Mouse (Mus musculus) ovary, postnatal 10 days (tissue): ENCODE results near the gene Trmt13.
"Not testable (repeated sequence)": the region's sequence is repeated elsewhere in the genome, so short reads cannot be mapped to it uniquely, and the experiment has no call there.

Experiments used
- DNase-seq: peaks from one replicate; pipeline ENCODE4 v3.0.0; 2022; ENCODE audit warnings: low spot score

Trmt13 gene

DNA sequence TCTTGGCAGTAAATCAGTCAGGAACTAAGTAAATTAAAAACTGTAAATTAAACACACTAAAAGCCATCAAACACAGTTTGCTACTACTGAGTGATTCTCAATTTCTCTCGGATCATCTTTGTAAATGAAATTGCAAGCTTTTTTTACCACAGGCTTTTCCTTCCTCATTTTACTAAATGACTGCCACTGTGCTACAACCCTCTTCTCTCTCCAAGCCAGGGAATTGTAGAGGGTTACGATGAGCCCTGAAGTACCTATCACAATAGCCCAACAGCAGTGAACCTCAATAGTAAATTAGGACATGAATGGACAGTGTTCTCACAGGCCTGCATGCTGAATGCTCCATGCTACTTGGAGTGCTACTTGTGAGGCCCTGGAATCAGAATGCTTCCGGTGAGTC lies 19.7 kb upstream of the Trmt13 start:
- no peak for DNase-seq

DNA sequence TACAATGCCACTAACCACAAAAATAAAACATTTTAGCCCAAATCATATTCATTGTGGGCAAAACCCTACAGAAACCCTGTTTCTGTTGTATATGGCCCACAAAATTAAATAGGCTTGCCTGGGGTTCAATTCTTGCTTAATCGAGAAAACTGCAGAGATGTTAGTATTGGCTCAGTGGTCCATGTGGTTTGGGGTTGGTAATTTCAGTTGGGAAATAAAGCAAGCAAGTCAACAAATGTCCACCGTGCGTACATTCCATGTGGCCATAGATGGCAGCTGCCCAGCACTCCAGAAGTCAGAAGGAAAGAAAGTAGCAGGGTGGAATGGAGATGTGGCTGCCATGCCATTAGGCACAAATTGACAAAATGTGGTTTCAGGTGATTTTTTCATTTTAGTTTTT lies 18.6 kb upstream of the Trmt13 start:
- DNase-seq = no peak

DNA sequence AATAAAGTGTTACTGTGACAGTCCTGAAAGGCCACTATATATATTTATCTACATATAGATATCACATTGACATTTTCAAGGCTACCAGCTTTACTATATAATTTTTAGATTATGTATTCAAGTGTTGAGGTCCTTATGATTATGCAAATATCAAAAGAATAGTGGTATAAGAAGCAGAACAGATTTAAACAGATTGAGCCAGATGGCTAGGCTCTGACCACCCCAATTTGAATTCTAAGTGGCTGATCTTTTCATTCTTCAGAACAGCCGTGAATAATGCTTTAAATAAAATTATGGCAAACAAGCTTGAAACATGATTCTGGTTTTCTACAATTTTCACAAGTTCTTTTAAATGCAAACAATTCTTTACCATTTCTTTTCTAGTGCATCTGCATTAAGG lies 17.1 kb upstream of the Trmt13 start:
- DNase-seq = no peak

DNA sequence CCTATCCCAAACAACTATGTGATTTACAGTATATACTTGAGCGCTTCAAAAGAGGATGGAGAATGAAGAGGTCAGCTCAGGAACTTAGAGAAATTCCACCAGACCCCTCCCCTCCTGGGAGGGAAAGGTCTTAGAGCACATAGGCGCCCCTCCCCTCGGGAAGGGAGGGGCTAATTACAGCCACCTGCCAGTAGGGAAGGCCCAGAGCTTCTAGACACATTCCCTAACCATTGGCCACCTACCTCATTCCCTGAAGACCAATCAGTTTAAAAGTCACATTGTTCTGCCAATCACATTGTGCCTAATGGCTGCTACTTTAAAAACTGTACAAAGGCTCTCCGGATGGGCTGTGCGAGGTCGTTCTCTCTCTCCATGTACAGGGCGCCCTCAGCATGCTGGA lies 8.3 kb upstream of the Trmt13 start:
- DNase-seq = no peak

DNA sequence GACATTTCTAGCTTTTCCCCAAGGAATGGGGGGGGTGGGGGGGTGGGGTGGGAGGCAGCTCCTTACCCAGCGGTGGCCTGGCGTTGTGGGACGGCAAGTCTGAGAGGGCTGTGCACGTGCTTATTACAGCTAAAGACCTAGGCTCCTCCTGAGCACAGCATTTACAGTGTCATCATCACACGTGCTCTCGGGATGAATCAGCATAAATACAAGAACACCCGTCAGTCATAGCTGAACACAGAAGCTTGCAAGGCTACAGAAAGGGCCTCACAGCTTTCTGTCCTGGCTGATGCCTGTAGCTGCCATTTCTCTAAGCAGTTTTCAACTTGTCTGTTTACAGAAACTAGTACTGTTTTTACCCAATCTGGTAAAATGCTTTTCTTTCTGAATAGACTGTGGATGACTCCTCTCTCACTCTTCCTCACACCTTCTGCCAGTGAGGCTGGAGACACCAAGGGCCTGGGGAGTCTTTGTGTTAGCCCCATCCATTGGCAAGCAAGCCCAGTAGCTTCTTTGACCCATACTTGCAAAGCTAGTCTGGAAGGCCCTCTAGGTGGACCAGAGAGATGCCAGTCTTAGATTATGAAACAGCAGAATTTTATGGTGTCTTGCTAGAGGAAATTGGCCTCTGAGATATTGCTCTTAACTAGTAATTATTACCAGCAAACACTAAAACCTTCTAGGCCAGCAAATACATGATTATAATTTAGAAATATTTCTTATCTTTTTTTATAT lies 6.4 kb upstream of the Trmt13 start:
- DNase-seq = no peak

DNA sequence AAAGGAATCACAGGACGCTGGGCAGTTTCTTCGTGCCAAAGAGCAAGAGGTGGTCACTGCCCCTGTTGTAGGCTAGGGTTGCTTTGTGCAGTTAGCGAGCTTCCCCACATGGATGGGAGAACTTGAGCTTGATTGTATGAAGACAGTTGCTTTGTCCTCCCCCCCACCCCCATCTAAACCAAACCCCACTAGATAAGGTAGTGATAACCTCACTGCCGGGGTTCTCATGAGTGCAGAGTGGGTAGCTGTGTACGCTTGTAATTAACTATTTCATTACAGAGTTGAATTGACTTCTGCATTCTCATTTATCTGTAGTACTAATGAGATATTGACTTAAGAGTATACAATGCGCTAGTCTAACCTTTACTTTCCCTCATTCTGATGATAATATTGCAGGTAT lies 4.5 kb upstream of the Trmt13 start:
- DNase-seq = no peak

DNA sequence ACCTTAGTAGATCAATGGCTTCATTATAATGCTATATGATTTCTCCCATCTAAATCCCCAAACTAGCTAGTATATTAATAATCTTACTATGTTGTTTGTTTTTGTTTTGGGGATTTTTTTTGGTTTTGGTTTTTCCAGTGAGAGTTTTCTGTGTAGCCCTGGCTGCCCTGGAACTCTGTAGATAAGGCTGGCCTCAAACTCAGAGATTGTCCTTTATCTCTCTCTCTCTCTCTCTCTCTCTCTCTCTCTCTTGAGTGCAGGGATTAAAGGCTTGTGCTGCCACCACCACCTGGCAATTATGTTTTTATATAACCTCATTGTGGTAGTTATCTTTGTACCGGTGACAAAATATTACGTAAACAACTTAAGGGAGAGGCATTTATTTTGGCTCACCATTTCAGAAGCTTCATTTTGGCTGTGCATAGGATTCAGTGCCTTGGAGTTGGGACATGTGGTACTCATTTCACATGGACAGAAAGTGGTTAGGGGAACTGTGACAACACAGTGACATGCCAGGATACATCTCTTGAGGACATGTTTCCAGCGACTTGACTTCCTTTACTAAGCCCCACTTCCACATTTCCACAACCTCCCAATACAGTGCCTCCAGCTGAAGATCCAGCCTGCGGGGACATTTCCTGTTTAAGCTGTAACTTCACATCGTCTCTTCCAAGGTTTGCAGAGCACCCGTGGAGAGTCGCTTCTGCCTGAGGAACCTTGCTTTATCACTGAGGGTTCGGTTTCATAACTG lies 1.1 kb upstream of the Trmt13 start:
- no peak for DNase-seq

DNA sequence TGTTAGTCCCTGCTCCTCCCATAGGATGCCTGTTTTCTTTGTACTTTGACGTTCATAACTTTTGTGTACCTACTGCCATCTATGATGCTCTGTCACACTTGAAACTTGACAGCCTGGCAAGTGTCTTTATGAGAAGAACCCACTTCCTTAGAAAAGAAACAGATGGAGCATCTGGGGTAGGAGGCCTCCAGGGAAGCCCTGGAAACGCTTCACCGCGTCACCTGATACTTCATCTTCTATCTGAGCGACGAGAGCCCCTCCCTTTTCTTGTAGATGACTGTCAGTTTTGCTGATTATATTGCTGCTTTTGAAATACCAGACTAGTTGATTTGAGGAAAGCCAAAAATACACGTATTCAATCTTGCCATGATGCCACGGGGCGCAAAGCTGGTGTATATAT lies 9.8 kb downstream of the Trmt13 start:
- no peak for DNase-seq

DNA sequence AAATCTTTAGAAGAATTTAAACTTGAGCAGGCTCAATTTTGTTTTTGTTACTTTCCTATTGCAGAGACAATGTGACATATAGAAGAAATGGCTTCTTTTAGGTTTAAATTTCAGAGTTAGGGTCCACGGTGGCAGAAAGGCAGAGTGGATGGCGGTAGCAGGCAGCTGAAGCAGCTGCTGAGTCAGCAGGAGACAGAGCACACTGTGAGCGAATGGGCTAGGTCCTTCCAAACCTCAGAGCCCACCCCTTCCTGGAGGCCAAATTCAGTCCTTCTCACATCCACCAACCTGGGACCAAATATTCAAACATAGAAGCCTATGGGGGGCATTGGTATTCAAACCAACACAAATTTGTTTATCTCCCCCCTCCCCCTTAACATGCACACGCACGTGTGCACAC lies 12.6 kb downstream of the Trmt13 start:
- DNase-seq = no peak

DNA sequence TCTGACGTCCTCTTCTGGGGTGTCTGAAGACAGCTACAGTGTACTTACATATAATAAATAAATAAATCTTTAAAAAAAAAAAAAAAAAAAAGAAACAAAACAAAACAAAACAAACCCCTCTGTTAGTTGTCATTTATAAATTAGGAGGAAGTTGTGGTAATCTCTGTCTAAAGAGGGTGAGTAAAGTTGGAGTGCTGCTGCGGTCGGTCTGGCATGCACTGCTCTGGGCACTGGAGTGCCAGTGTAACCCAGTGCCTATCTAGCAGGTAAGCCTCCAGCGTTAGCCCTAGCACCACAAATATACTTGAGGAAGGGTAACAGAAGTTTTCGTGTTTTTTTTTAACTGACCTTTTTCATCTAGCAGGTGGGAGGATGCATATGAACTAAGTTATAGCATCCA lies 13.4 kb downstream of the Trmt13 start:
- DNase-seq = no peak

DNA sequence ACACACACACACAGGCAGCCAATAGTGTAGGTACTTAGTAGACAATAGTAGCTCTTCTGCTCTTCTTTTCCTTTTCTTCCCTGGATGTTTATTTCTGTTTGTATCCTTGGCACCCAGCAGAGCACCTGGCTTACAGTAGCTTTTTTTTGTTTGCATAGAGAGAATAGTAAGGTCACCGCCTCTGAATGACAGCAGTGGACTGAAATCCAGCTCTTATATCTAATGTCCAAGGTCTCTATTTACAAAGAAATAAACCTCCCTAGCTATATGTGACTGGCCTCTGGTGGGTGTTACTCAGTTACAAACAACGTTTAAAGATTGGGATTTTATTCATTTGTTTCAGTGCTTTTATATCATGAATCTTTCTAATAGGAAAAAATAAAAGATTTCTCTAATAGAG lies 14.7 kb downstream of the Trmt13 start:
- DNase-seq = no peak

DNA sequence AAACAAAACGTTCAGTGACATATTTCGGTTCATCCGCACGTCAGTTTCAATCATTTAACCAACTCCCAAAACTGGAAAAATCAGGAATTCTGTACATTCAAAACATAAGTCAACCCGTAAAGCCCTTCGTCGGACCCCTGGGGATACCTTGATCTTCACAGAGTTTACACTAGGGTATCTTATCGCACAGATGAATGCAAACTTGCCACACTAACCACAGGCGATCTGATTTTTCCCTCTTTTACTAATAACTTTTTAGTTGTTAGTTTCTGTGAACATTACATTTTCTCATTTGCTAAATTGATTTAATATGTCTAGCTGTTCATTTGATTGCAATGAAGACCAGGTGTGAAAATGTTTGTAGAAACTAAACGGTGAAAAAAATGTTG lies 18.8 kb downstream of the Trmt13 start:
- no peak for DNase-seq

DNA sequence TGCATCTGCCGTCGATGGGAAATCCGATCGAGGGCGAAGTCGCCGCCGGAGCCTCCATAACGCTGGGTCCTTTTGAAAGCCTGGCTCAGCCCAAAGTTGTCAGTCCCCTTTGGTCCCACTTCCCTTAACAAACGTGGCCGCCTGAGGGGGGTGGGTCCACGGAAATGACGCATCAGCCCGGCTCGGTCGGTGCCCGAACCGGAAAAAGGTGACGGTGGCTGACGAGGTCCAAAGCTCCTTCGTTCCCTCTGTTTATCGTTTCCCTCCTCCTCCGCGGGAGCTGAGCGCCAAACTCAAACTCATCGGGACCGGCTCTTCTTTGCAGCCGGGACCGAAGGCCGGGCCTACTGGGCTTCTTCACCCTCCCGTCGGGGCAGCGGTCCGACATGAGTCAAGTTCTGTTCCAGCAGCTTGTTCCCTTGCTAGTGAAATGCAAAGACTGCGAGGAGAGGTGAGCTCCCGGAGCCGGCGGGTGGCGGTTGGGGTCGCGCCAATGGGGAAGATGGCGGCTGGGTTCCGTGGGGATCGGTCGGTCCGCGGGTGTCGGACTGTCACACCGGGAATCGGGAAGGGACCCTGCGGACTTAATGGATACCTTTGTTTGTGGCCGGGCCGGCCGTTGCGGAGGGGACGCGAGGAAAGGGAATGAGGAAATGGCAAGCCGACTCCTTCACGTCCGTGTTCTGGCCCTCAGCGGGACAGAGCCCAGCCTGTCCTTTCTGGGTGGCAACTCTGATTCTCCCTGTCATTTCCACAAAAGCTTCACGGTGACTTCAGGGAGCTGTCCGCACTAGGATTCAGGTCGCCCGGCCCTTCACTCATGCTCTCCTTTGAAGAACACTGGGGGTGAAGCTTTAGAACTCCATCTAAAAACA lies 19.4 kb downstream of the Trmt13 start, which contains the start of gene Sass6:
Sass6 (plus strand) TSS at position 255 of the 875 bp plus-strand sequence.
- DNase-seq = peak; percentile 98

DNA sequence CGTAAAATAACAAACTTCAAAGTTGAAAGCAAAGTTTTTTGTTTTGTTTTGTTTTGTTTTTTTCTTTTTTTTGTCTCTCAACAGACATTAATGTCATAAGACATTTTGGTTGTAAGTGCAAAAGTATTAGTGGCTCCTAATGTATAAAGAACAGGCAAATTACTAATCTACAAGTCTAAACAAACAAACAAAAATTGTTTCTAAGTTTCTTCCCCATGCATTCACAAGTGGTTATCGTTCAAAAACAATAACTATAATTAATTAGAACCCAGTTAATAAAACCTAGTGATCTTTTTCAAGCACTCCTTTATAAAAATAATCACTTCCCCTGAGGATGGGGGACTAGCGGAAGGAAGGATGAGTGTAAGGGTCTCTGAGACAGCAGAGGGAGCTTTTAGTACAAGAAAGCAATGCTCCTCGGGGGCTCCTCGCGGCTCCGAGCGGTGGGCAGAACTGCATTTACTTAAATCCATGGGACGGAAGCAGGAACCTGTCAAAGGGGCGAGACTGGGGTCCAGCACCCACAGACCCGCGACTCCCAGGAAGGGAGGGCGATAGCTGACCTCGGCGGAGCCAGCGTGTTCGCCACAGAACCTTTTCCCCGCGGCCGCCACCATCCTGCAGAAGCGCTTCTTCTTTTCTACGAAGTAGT lies 20.2 kb downstream of the Trmt13 start:
- no peak for DNase-seq

DNA sequence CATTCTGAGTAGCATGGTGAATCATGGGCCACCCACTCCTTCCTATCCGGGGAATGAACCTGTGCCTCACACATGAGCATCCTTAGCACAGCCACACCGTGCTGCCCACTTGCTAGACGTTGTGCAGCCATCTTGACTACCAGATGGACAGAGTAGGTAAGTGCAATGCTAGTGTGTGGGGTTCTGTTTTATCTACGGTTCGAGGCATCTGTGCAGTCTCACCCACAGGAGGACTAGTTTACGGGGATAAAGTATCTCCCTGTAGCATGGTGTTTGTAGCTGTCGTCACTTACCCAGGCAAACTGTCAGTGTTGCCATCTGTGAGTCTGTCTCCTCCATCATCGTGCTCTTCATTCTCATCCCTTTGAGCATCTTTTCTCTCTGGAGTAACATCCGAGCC lies 32.2 kb downstream of the Trmt13 start:
- no peak for DNase-seq

DNA sequence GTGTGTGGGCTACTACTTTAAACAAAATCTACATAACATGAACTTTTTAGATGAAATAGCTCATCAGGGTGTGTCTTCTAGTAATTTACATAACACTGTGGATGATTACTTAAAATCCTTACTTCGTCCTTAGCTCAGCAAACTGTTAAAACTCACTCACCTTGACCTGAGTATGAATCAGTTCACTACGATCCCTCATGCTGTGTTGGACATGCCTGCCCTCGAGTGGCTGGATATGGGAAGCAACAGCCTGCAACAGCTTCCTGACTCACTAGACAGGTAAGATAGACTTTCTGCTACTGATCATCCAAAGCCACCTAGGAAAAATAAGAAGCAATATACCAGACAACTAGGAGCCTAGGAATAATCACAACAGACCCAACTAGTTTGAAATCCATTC lies 37.1 kb downstream of the Trmt13 start:
- no peak for DNase-seq

DNA sequence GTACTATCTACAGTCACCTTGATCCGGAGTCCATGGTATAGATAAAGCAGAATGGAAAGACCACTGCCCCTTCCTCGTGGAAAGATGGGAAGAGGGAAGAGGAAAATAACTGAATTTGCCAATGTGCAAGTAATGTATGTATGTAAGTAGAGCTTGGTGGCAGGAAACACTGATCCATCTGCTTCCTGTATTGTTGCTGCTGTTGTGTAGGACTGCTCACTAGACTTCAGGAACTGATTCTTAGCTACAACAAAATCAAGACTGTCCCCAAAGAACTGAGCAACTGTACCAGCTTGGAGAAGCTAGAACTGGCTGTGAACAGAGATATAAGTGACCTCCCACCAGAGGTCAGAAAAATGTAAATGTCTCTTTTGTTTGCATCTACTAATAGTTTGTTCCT lies 43.8 kb downstream of the Trmt13 start:
- DNase-seq = no peak

DNA sequence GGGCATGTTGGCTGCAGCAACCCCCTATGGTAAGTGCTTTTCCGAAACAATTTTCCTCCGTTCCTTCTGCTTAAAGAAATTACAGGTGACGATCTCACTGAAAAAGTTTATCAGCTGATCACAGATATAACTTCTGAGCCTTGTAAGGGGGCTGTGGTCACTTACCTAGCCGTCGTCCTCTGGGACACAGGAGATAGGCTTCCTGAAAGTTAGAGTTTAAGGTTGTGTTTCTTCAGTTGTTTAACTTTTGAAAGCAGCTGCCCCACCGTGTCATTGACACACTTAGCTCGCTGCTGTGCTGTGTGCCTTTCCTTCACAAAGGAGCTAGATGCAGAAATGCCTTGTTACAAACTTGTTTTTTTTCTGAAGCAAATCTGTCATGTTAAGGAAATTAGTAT lies 51.3 kb downstream of the Trmt13 start:
- no peak for DNase-seq

DNA sequence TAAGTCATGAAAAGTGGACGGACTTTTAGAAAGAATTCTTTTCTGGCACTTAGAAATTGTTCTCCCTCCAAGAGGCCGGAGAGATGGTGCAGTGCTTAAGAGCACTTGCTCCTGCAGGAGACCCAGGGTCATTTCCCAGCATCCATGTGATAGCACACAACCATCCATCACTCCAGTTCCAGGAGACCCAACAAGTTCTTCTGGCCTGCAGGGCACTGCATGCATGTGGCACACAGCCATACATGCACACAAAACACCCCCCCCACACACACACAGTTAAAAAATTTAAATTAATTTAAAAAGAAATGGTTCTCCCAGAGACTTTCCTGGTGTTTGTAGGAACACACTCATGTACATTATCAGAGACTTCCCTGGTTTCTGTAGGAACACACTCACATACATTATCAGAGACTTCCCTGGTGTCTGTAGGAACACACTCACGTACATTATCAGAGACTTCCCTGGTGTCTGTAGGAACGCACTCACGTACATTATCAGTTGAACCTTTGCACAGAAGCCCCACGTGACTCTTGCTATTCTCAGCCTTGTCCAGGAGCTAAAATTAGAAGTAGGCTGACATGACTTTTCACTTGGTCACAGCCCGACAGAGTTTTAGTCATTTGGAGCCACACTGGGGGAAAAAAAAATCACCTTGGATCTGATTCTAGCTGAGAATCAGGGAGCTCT lies 51.8 kb downstream of the Trmt13 start, which contains the start of gene Lrrc39:
Lrrc39 (plus strand) TSS at position 566 of the 687 bp plus-strand sequence.
- DNase-seq = no peak

DNA sequence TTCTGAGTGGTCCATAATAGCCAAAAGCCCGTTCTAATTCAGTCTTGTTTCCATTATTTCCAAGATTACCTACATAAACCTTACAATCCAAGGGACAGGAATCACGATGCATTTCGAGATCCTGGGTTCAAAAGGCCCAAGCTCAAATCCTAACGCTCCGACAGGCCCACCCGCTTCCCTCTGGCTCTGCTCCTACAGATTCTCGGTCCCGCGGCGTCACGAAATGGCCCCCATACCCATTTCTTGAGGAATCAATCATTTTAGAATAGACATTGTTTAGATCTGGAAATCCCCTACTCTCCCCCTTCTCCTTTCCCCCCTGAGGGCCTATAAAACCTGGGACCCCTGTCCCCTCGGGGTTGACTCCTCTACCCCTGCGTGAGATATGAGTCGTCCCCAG lies 53.1 kb downstream of the Trmt13 start:
- not testable (repeated sequence) for DNase-seq

DNA sequence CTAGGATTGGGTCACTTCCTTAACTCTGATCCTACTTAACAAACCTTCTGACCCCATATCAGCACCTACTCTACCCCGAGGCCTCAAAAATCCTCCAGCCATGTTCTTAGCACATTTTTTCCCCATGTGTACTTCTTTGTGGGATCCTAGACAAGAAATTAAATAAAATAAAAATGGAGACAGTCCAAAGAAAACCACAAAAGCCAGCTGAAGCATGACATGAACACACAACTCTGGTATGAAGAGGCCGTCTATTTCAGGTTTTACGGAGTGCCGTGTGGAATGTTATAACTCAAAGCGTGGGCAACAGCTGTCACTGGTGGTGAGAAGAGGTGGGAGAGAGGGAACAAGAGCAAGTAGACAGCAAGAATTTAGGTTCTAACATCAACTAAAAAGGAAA lies 63.0 kb downstream of the Trmt13 start:
- DNase-seq = no peak

DNA sequence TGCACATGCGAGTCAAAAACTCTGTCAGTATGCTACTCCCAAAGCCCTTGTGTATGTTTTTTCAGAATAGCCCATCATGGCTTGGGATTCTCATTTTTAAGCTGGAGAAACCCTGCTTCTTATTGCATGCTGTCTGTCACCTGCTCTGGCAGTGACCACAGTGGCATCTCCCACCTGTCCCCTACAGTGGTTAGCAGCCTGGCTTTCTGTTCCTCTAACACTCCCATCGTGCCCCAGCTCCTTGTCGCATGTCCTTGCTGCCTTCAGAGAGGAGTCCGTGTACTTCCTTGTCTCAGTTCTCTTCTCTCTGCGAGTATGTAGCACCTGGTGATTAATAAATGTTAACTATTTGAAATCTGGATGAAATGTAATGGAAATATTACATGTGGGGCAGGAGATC lies 67.0 kb downstream of the Trmt13 start:
- no peak for DNase-seq
